Mouse (Mus musculus) cortical plate, adult 2 months (tissue): ENCODE results near the gene Cox7a2.

Source experiments
- CTCF ChIP-seq: fragments of 200-500 bp; IDR thresholded peaks from 2 replicates; pipeline ENCODE4 v1.5.1; 2011; ENCODE audit warnings: mild to moderate bottlenecking, control low read depth, low read length; ENCODE audit not compliant: insufficient read depth; ENCODE audit errors: extremely low read depth
- POLR2A ChIP-seq: fragments of 200-500 bp; IDR thresholded peaks from 2 replicates; pipeline ENCODE4 v1.6.1; 2011; ENCODE audit warnings: mild to moderate bottlenecking, low read length, control low read depth; ENCODE audit not compliant: insufficient read depth; ENCODE audit errors: extremely low read depth

GRCm38 (mm10) chr9:79806317-79807075, 46.8 kb upstream of the Cox7a2 start:
- TF ChIP-seq POLR2A (no peak), CTCF (no peak)
